47 mouse cellular contexts compared by ENCODE assay signal in genomic region chr8:121992911-121993310, GRCm38 (mm10). TPM values are rescaled to one million over a fixed set of nuclear protein-coding genes. Genes with fewer than 3 reads are reported as not detected.
"Had no signal": no experiment of that assay in that cellular context is flagged by ENCODE, and none has a peak within 500 bp of the region (broad histone marks: within the 10 kb centered on the region; RNA-seq: fewer than 3 reads in every experiment).

No protein-coding gene starts in this region.

- ATAC-seq: hindbrain, embryonic 16.5 days; hindbrain, postnatal 0 days; inflammation-experienced regulatory T-cells, adult 6 months; intestine, embryonic 15.5 days; intestine, embryonic 16.5 days; intestine, postnatal 0 days had no signal

- H3K4me3 ChIP-seq: heart, embryonic 10.5 days; heart, embryonic 12.5 days; heart, embryonic 13.5 days; heart, embryonic 15.5 days; hindbrain, embryonic 10.5 days; hindbrain, embryonic 12.5 days; hindbrain, embryonic 13.5 days; hindbrain, embryonic 15.5 days; intestine, embryonic 15.5 days; kidney, embryonic 15.5 days; layer of hippocampus, adult 2 months had no signal

- H3K4me2 ChIP-seq: heart, embryonic 11.5 days; heart, embryonic 12.5 days; heart, embryonic 13.5 days; heart, embryonic 15.5 days; hindbrain, embryonic 12.5 days; hindbrain, embryonic 13.5 days; hindbrain, embryonic 14.5 days; hindbrain, embryonic 15.5 days; intestine, embryonic 15.5 days; kidney, embryonic 15.5 days had no signal

- DNase-seq: heart, postnatal 10 days; heart, postnatal 14 days; heart, postnatal 36 days; heart, postnatal 4 days; kidney, adult 11 months; kidney, adult 18-20 months; kidney, adult 2 months; kidney, adult 8-10 months; kidney, adult 9 months; kidney, postnatal 10 days; kidney, postnatal 14 days; kidney, postnatal 25 days; kidney, postnatal 36 days; kidney, postnatal 4 days; layer of hippocampus, adult 9-11 months; layer of hippocampus, postnatal 36 days had no signal

- H3K27ac ChIP-seq: heart, embryonic 10.5 days; heart, embryonic 13.5 days; heart, embryonic 15.5 days; hindbrain, embryonic 10.5 days; hindbrain, embryonic 12.5 days; hindbrain, embryonic 13.5 days; hindbrain, embryonic 14.5 days; hindbrain, embryonic 15.5 days; hindbrain, postnatal 0 days; intestine, embryonic 15.5 days; kidney, embryonic 15.5 days; kidney, postnatal 0 days; layer of hippocampus, adult 2 months had no signal

- H3K9ac ChIP-seq: heart, embryonic 12.5 days; heart, embryonic 13.5 days; heart, embryonic 15.5 days; hindbrain, embryonic 12.5 days; hindbrain, embryonic 13.5 days; hindbrain, embryonic 14.5 days; hindbrain, embryonic 15.5 days; intestine, embryonic 15.5 days; kidney, embryonic 15.5 days had no signal

- H3K9me3 ChIP-seq: heart, embryonic 10.5 days; heart, embryonic 12.5 days; heart, embryonic 13.5 days; heart, embryonic 15.5 days; hindbrain, embryonic 10.5 days; hindbrain, embryonic 12.5 days; hindbrain, embryonic 13.5 days; hindbrain, embryonic 15.5 days; intestine, embryonic 15.5 days; kidney, embryonic 15.5 days had no signal

- H3K4me1 ChIP-seq: heart, embryonic 15.5 days; hindbrain, embryonic 10.5 days; hindbrain, embryonic 12.5 days; intestine, embryonic 15.5 days; kidney, embryonic 15.5 days had no signal

- H3K27me3 ChIP-seq: heart, embryonic 12.5 days; heart, embryonic 13.5 days; heart, embryonic 15.5 days; hindbrain, embryonic 12.5 days; hindbrain, embryonic 13.5 days; hindbrain, embryonic 15.5 days; intestine, embryonic 15.5 days; kidney, embryonic 15.5 days had no signal

RNA-seq across cellular contexts. Expression of gene Car5a, which starts 48.2 kb away (rescaled TPM):
- total RNA-seq: heart, postnatal 10 days; heart, postnatal 14 days; heart, postnatal 25 days; heart, postnatal 36 days; heart, postnatal 4 days; hematopoietic stem cell, adult 5-6 weeks; layer of hippocampus, adult 2 months; layer of hippocampus, postnatal 10 days; layer of hippocampus, postnatal 14 days; layer of hippocampus, postnatal 25 days; layer of hippocampus, postnatal 36 days had no signal
- polyA plus RNA-seq: heart, embryonic 10.5 days; heart, embryonic 11.5 days; heart, embryonic 12.5 days; heart, embryonic 14.5 days; heart, embryonic 15.5 days; heart, embryonic 16.5 days; heart, postnatal 0 days; hindbrain, embryonic 11.5 days; hindbrain, embryonic 14.5 days; inflammation-experienced regulatory T-cells, adult 6 months; intestine, embryonic 14.5 days; kidney, embryonic 14.5 days; kidney, embryonic 16.5 days had no signal
